Mouse (Mus musculus): Measurements from ENCODE around the gene Rps23.

Rps23 gene

DNA sequence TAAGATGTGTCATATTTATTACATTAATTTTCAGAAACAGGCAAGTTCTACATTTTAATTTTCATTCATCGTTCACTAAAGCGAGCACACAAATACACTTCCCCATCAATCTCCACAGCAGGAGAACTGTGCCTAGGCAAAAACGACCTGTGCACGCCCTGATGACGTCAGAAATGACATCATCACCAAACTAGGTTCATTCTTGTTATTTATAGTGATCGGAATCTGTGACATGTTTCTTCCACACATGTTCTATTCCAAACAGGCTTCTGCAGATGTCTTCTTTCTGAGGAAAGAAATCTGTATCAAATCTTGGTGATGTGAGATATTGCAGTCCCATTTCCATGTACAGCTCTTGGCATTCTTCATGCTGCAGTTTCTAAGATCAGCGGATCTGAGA, 13.1 kb downstream of the Rps23 start:
- DNase-seq = no peak

DNA sequence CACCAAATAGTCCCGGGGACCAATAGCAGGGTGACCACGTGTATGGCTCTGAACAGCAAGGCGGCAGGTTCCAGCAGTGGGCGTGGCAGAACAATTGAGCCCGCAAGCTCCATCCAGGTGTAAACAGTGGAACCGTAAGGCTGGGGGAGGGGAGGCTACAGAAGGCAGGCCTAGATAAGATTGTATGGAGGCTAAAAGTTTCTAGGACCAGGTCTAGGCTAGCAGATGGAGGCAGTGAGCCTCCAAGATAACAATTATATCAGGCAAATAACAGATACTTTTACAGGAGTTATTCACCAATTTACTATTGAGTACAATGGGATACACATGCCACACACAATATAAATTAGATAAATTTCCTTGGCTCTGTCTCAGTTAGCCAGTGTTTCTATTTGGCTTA, 16.4 kb downstream of the Rps23 start:
- no peak for DNase-seq

DNA sequence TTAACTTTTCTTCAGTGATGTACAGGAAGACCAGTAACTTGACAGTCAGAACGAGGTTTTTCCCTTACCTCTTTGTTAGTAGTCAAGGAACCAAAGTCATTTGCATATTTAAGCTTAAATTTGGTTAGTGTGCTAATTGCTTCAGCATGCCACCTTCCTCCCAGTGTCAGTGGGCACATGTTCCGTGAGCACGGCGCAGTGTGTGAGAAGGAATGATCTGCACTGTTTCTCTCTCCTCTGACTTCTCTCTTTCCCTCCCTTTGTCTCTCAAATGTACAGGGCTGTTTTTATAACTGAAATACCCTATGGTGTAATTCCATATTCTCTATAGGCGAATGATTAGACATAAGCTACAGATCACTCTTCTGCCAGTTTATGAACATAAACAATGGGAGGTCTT, 16.8 kb downstream of the Rps23 start:
- DNase-seq = no peak

GRCm38 (mm10) chr13:90958894-90959293, 36.1 kb downstream of the Rps23 start:
- DNase-seq = no peak

- DNase-seq = no peak
These were observed 37.8 kb downstream of the Rps23 start for GRCm38 (mm10) chr13:90960591-90960990.

- DNase-seq = no peak
These were observed 40.3 kb downstream of the Rps23 start for GRCm38 (mm10) chr13:90962836-90963760.

DNA sequence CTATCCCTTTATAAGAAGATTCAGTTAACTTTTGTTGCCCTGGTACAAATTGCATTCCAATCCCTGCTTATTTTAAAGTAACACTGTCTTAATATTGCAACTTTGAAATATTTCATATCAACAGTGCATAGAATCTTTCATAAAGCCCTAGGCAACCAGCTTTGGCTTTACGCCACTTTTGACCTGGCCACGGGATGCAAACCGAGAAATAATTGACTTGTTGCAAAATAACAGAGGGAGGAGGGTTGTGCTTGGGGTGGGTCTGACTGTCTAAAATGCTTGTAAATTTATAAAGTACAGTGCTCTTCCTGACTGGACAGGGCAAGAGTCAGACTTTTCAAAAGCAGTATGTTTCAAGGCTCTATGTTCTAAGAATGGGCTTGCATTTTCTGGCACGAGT, 41.8 kb downstream of the Rps23 start:
- DNase-seq = no peak

GRCm38 (mm10) chr13:90965996-90966395, 43.2 kb downstream of the Rps23 start:
- no peak for DNase-seq

- peak; percentile 54 to 63 for DNase-seq
These were observed 44.7 kb downstream of the Rps23 start for GRCm38 (mm10) chr13:90967422-90967821.

DNA sequence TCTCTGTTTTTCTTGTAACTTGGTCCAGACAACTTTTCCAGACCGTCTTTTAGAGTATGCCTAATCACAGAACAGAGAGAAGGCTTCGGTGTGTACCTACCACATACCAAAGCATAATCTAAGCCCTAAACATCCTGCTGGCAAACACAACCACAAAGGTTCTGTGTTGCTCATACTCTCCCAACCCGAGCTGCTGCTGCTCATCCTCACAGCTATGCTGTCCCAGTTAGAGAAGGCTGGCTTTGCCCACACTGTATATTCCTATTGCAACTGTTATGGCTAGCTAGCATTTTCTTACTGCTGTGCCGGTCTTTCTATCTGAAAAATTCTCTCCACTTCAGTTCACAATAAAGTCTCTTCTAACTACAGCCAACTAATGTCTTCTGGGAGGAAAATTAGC, 46.2 kb downstream of the Rps23 start:
- DNase-seq = no peak

DNA sequence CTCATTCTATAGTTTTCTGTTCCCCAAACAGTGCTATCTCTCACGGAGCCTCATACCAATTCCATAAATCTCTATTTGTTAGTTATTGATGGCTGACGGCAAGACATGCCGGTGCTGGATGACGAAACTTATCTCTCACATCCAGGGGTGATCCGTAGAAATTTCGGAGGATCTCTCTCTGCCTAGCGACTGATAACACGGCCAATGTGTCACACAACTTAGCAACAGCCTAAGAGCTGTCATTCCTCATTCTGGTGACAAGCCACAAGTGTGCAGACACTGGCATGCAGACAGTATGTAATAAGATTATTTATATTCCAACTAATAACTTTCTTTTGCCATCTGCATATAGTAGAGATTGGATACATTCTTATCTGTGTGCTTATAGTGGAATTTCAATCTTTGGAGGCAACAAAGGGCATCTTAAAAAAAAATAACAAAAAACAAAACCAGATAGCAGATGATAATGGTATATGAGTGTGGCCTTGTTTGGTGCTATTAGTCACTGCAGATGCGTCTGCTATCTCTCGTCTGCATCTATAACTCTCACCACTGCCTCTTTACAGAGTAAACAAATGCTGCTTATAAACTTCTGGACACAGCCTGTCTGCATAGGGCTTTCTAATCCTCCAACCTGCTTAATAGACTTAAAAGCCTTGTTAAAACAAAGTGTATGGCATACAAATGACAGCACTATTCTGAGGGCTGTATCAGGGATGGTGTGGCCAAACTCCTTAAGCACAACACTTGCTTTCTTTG, 47.7 kb downstream of the Rps23 start:
- DNase-seq = no peak

GRCm38 (mm10) chr13:90973409-90973808, 50.7 kb downstream of the Rps23 start:
- no peak for DNase-seq

All from lung, adult 18-20 months (tissue).